Mouse (Mus musculus): ENCODE results near the gene Rpl7a.
"Not testable (repeated sequence)": the region's sequence is repeated elsewhere in the genome, so short reads cannot be mapped to it uniquely, and the experiment has no call there.

Rpl7a gene

DNA sequence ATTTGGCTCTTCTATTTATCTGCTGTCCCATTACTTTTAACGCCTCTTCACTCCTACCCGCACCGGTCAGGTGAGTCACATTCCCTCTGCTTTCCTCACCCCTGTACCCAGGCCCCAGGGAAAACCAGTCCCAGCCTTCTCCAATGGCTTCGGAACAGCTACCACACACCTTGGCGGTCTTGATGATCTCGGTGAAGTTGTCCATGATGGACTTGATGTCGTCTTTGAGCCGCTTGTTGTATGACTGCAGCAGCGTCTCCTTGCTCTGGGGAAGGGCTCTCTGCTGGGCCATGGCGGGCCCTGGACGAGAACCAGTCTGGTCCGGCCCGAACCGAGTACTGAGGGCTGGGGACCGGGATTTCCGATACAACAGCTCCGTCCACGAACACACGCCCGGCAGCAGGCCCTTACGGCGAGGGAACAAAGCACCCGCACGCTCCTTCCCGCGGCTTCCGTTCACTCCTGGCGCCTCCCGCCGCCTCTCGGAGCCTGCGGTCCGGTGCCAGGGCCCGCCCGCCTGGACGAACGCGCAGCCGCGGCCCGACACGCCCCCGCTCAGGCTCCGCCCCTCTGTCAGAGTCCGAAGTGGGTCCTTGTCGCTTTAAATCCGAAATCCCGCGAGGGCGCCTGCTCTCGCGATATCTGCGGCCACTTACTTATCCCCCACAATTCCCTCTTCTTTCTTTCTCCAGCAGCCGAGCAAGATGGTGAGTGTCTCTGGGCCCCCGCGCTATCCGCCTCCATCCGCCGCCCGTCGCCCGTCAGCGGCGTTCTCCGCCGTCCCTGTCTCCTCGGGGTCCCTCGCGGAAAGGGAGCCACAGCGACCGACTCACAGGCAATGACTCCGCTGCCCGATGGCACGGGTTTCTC lies at the start of gene Rpl7a, which contains the start of gene Med22:
TSS of gene Rpl7a (plus strand) at position 641 of the 870 bp plus-strand sequence.
TSS of gene Med22 (minus strand) at position 554 of the 870 bp plus-strand sequence.
- peak; percentile 97 for DNase-seq (ENCODE audit: low spot score)

DNA sequence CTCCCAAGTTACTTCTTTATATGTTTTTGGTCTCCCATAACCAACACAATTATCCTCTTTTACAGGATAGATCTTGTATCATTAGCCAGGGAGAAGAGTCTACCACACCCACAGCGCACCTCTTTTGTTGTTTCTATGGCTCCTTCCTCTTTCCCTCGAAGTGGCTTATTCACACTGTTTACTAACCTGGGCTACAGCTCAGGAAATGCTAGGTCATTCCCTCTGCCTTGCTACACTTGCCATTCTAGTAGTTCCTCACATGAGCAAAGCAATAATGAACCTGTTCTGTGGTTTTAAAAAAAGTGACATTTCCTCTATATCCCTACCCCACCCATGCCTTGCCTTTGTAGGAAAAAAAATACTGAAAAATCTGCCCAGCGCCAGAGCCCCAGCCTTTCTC lies 47.7 kb upstream of the Rpl7a start:
- no peak for DNase-seq (ENCODE audit: low spot score)

- no peak for DNase-seq (ENCODE audit: low spot score)
These were observed 45.7 kb upstream of the Rpl7a start, which contains the start of gene Abo for GRCm38 (mm10) chr2:26864879-26865278. TSS of gene Abo (minus strand) at chr2:26864979.

DNA sequence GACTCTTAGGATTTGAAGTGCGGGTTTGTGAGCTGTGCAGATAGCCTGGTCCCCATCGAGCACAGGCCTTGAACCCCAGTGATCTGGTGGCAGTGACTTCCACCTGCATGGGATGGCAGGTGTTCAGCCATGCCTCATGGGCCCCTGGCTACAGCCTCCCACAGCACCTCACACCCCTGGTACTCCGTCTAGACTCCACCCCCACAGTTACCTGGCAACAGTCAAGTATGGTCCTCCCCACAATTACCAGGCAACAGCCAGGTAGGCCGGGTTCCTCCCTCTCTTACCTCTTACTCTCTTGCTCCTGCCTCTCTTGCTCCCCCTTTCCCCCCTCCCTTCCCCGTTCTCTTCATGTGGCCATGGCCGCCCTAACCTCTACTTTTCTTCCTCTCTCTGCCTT lies 39.9 kb upstream of the Rpl7a start:
- DNase-seq (ENCODE audit: low spot score) = no peak

GRCm38 (mm10) chr2:26878571-26878970 lies 32.0 kb upstream of the Rpl7a start:
- DNase-seq (ENCODE audit: low spot score) = no peak

- not testable (repeated sequence) for DNase-seq (ENCODE audit: low spot score)
These were observed 25.0 kb upstream of the Rpl7a start for GRCm38 (mm10) chr2:26885541-26885940.

GRCm38 (mm10) chr2:26886170-26886569 lies 24.4 kb upstream of the Rpl7a start:
- not testable (repeated sequence) for DNase-seq (ENCODE audit: low spot score)

- no peak for DNase-seq (ENCODE audit: low spot score)
These were observed 14.7 kb upstream of the Rpl7a start for GRCm38 (mm10) chr2:26895898-26896297.

GRCm38 (mm10) chr2:26900731-26901130 lies 9.8 kb upstream of the Rpl7a start:
- DNase-seq (ENCODE audit: low spot score) = no peak

DNA sequence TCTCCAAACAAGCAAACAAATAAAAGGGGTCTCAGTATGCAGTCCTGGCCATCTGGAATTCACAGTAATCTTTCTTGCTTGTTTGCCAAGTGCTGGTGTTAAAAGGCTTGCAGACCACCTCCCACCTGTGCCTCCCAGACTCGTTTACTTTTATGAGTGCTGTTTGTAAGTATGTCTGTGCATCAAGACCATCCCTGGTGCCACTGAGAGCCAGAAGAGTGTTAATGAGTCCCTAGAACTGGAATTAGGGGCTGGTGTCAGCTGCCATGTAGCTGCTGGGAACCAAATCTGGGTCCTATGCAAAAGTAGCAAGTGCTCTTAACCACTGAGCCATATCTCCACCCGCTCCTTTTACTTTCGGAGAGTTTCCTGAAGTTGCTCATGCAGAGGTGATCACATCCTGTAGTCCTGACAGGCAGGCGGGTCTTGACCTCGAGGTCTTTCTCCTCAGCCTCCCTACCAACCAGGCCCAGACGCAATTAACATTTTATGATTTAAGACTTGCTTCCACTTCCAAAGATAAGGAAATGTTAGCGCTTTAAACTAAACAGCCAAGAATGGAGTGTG lies 8.6 kb upstream of the Rpl7a start:
- no peak for DNase-seq (ENCODE audit: low spot score)

GRCm38 (mm10) chr2:26902467-26903220 lies 7.9 kb upstream of the Rpl7a start, which contains the start of gene Surf6:
TSS of gene Surf6 (minus strand) at chr2:26902879.
- peak; percentile 98 for DNase-seq (ENCODE audit: low spot score)

- DNase-seq (ENCODE audit: low spot score) = no peak
These were observed 7.3 kb upstream of the Rpl7a start for GRCm38 (mm10) chr2:26903311-26903710.

DNA sequence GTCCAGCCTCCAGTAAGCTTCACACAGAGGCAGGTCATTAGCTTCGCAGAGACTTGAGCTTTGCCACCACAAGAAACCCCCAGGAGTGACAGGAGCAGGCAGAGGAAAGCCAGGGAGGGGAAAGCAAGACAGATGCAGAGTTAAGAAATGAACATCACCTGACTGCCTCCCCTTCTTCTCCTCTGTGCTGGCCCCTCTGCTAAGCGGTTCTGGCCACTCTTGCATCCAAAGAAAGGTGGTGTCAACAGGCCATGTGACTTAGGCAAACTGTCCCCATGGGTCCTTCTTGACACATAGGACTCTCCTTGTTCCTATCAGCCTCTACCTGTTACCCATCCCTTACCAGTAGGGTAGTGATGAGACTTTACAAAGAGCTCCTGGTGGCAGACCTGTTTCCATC lies 4.6 kb upstream of the Rpl7a start:
- no peak for DNase-seq (ENCODE audit: low spot score)

GRCm38 (mm10) chr2:26906431-26906830 lies 4.1 kb upstream of the Rpl7a start:
- no peak for DNase-seq (ENCODE audit: low spot score)

- peak; percentile 66 for DNase-seq (ENCODE audit: low spot score)
These were observed 3.5 kb upstream of the Rpl7a start for GRCm38 (mm10) chr2:26907109-26907508.

- DNase-seq (ENCODE audit: low spot score) = no peak
These were observed 1.7 kb upstream of the Rpl7a start for GRCm38 (mm10) chr2:26908710-26909386.

DNA sequence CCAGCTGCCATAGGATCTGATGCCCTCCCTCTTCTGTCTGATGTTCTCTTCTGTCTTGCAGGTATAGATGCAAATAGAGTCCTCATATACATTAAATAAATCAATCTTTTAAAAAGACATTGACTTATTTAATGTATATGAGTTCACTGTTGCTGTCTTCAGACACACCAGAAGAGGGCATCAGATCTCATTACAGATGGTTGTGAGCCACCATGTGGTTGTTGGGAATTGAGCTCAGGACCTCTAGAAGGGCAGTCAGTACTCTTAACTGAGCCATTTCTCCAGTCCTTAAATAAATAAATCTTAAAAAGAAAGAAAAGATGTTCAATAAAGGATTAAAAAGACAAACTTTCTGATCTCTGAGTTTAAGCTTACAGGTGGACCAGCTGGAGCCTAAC lies 1.2 kb upstream of the Rpl7a start:
- no peak for DNase-seq (ENCODE audit: low spot score)

GRCm38 (mm10) chr2:26910994-26911765 lies 616 bp downstream of the Rpl7a start:
- DNase-seq (ENCODE audit: low spot score) = peak; percentile 80

GRCm38 (mm10) chr2:26912253-26912770 lies 1.7 kb downstream of the Rpl7a start:
- no peak for DNase-seq (ENCODE audit: low spot score)

DNA sequence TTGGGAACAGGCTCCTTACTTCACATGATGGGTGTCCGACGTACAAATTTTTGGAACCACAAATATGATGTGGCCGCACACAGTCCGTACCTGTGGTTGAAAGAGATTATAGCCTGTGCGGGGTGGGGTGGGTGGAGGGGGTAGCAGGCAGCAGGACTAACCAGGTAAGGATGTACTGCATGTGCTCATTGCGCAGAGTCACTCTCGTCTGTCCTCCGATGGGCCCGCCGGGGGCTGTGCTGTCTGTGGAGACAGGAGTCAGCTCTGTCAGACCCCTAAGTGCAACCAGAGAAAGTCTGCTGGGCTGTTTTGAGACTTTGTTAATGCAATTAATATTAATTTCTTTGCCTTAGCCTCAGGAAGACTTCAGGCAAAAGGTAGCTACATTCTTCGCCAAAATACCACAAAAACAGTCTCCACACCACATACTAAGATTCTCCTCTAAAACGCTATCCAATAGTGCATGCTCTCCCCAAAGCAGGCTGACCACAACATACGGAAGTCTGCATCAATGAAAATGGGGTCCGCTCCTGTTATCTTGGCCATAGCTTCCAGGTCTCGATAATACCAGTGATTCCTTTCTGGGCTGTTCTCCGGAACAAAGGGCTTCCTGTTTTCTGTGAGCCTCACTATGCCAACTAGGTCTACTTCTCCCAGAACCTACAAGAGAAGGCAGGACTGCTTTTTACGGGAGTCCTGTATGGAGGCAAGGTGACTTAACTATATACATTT lies 3.0 kb downstream of the Rpl7a start:
- no peak for DNase-seq (ENCODE audit: low spot score)
